Mouse (Mus musculus) cerebral cortex, adult 2 months (tissue): ENCODE measurements around the gene Spock1.

Experiments
- WGBS: fragments of 180-500 bp; shearing (Covaris S2); methylation state at CpG from one replicate; pipeline ENCODE4 v1.1.7; 2018; 5-methylcytosine and 5-hydroxymethylcytosine counted together

Spock1 gene

DNA sequence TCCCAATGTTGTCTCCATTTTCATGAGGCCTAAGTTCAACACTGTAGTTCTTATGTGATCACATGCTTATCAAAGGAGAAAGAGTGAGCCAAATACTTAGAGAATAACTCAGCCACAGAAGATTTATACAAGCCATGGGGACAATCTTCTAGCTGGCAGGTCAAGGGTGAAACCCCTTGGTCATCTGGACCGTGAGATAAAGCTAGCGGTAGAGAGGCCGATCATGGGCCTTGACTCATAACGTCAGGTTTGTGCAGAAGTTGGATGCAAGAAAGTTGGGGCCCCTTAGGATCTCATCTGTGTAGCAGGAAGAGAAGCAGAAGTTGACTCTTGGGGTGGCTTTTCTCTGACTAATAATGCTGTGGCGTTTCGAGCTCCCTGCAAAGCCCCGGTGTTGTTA, 253.8 kb downstream of the Spock1 start:
- 81% methylated on average over 7 of the region's 7 CpGs for WGBS

DNA sequence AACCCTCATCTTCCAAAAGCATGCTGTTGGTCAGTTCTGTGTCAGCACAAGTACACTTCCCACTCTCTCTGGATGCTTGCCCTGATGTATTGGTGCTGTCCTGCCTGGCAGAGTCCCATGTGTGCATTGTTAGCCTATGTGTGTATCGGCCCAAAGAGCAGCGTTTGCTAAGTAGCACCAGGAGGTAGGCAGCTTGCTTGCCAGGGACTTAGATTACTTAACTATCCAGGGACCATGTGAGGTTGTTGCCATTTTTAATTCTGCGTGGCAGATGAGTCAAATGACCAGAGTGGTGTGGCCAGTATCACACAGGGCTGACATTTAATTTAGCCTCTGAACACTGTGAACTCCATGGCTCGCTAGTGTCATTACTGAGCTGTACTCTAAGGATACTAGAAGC, 256.9 kb downstream of the Spock1 start:
- WGBS = 62% methylated on average over 4 of the region's 4 CpGs

DNA sequence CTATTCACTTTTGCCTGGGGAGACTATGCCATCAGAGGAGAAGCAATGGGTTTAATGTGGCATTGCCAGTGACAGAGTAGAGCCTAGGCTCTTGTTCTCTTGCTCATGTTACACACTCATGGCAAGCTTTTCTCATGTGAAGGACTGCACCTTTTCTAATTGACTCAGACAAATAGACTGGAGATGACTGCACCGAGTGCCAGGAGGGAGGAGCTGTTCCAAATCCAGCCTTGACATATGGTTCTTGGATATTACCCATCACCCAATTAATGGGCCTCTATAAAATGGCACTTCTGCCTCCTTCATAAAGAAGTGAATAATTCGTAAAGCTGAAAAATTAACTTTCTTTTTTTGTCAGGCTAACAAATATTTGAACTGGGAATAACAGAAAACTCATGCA, 259.3 kb downstream of the Spock1 start:
- 65% methylated on average over 2 of the region's 2 CpGs for WGBS

GRCm38 (mm10) chr13:57647456-57647855, 260.7 kb downstream of the Spock1 start:
- 83% methylated on average over 4 of the region's 4 CpGs for WGBS

GRCm38 (mm10) chr13:57643036-57643435, 265.1 kb downstream of the Spock1 start:
- 65% methylated on average over 12 of the region's 12 CpGs for WGBS

DNA sequence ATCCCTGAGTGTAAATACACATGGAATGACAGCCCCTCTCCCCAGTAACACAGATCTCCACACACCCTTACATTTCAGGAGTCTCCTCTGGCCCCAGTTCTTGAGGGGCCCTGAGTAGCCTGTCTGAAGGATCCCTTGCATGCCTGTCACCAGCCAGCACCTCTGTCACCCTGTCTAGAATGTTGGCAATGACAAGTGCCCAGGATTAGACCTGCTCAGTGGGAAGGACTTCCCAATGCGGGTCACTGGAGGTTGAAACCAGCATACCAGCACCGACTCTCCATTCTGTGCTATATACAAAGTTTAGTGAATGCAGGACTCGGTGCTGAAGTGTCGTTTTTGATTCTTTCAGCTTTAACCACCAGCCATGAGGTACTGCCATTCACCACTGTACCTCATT, 266.5 kb downstream of the Spock1 start:
- 78% methylated on average over 4 of the region's 4 CpGs for WGBS

GRCm38 (mm10) chr13:57640968-57641367, 267.2 kb downstream of the Spock1 start:
- 62% methylated on average over 2 of the region's 2 CpGs for WGBS

DNA sequence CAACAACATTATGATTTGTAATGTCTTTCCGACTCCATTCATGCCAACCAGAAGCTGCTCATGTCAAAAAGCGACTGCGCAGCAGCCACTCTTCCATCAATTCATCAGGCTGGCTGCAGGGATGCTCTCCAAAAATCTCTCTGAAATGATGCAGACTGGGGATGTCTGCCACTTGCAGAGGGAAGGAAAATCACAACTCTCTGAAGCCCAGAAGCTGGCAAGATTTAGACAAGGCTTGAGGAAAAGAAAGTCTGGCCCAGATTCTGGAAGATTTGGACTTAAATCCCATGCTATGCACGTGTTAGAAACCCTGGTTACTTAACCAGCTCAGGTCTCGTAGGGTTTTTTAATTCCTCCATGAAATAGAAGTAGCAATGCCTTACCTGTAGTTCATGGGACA, 269.3 kb downstream of the Spock1 start:
- WGBS = 47% methylated on average over 5 of the region's 5 CpGs

- WGBS = 40% methylated on average over 15 of the region's 15 CpGs
Measured at GRCm38 (mm10) chr13:57637606-57638132, 270.5 kb downstream of the Spock1 start.

GRCm38 (mm10) chr13:57637080-57637572, 271.0 kb downstream of the Spock1 start:
- WGBS = 48% methylated on average over 10 of the region's 10 CpGs

GRCm38 (mm10) chr13:57636196-57637015, 271.7 kb downstream of the Spock1 start:
- 70% methylated on average over 10 of the region's 10 CpGs for WGBS

DNA sequence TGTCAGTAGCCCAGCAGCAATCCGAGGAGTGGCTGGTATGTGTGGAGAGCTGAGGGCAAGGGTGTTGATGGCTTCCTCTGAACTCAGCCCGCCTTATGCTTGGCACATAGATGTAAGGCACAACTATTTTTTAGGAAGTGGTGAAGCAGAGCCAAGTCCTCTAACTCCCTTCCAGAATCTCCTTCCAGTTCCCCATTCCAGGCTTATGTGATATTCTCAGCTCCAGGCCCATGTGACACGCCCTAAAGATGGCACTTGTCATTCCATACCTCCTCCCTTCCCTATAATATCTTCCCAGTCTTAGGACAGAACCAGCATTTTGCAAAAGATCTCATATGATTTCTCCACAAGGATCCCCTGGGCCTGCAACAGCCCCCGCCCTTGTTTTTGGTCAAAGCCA, 277.6 kb downstream of the Spock1 start:
- 66% methylated on average over 4 of the region's 4 CpGs for WGBS

DNA sequence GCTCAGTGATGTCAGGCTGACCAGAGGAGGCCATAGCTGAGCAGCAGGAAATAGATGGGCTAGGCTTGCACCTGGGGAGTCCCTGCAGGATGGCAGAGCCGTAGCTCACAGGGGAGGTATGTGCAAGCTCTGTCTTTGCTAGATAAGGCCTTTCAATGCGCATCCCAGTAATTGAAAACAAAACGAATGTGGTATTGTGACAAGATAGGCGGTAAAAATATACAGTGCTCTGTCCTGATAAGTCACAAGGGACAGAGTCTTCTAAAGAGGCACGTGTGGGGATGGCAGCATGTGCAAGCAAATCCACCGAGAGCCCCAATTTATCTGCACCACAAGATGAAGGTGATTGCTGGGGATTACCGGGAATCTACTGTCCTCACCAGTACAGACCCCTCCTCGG, 279.9 kb downstream of the Spock1 start:
- WGBS = 78% methylated on average over 8 of the region's 8 CpGs

DNA sequence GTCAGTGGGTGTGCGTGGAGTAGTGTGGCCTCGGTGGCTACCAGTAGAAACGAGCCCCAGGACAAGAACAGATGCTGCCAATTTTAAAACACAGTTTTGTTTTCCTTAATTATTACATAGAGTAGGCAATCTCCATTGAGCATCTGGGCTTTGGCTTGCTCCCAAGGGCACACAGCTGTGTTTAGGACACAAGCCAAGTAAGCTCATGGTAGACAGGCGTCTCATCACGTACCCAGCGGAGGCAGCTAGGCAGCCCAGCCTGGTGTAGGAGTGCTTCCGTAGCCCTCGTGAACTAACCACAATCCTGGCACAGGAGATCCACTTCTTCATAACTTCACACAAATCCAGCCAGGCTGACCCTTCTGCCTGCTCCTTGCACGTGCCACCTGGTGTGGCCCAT, 281.7 kb downstream of the Spock1 start:
- 57% methylated on average over 9 of the region's 9 CpGs for WGBS

- WGBS = 46% methylated on average over 7 of the region's 7 CpGs
Measured at GRCm38 (mm10) chr13:57623909-57624481, 284.1 kb downstream of the Spock1 start.

DNA sequence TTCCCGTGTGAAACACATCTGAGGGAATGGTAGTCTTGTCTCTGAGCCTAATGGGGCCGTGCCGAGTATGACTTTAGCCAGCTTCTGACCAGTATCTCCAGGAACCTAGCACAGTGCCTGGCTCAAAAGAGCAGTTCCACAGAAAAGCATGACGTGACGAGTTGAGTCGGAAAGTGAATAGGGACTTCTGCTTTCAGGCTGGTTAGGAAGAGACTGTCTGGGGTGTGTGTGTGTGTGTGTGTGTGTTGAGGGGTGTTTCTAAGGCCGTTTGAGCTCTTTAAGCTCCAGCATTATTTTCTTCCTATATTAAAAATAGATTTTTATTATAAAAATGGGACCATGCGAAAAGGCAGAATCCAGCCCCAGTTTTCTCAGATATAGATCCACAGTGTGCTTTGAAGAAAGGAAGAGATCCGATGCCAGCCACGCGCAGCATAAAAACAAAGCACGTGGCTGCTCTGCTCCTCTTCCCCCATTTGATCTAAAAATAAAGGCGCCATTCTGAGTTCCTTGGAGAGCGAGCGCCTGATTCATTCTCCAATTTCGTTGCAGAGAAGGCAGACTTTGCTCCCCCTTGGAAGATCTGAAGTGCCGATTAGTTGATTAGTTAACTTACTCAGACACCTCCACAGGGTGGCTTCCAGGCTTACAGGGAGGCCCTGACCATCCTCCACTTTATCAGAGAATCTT, 288.9 kb downstream of the Spock1 start:
- WGBS = 33% methylated on average over 17 of the region's 17 CpGs

DNA sequence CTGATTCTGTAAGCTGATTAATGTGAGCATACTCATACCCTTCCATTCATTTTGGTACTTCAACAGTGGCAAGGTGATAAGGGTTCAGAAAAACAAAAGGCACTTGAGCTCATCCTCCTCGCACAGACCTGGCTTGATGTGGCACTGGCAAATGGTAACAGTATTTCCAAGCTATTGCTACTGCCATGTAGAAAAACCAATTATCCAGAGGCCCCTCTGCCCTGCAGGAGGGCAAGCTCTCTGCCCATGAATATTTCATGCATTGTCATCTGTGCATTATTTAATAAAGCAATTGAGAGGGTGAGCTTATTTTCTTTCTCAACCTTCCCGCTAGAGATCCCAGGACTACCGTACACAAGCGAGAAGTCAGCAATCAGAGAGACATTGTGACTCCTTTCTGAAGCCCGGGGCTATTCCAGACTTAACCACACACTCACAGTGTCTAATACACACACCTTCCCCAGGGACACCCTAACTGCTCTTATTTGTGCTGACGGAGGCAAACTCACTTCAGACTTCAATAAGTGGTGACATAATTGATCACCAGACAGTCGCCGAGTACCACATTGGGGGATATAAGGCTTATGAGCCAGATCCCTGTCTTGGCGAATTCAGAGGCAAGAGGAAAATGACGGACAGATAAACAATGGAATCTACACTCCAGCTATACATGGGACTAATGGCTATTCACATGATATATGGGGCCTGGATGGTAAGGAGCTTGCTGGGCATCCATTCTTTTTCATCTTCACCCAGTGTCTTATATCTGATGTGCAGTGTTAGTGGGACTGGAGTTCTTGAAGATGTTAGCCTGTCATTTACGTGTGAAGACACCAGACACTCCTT, 296.6 kb downstream of the Spock1 start:
- WGBS = 87% methylated on average over 11 of the region's 11 CpGs

DNA sequence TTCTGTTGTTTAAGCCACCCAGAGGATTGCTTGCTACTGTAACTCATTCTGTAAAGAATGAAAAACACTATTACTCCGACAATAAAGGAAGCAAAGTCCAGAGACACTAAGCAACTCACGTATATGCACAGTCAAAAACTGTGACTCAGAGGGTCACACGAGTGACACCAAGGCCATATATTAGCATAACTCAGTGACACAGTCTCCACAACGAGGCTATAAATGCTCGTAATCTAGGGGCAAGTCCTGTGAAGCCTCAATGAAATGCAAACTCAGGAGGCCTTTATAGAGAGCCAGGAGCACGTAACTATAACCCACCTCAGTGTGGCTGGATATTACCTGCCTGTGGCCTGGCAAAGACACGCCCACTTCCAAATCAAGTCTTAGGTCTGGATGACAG, 298.2 kb downstream of the Spock1 start:
- 85% methylated on average over 7 of the region's 7 CpGs for WGBS

GRCm38 (mm10) chr13:57604437-57604836, 303.7 kb downstream of the Spock1 start:
- WGBS = 70% methylated on average over 3 of the region's 3 CpGs

GRCm38 (mm10) chr13:57603226-57603625, 304.9 kb downstream of the Spock1 start:
- 61% methylated on average over 8 of the region's 8 CpGs for WGBS

DNA sequence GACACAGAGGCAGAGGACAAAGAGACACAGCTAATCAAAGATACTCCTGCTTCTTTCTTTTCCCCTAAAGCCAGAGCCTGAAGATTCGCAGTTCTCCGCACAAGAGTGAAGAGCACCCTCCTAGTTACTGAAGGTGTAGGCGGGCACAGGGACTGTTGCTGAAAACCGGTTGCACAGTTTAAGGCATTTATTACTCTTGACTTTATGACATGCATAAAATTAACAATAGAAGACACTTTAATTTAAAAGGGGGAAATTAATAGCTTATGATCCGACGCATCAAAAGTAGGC, 312.4 kb downstream of the Spock1 start:
- WGBS = 57% methylated on average over 6 of the region's 6 CpGs
